Mouse (Mus musculus) myocyte (in vitro differentiated cells): ENCODE results near the gene Bik. TPM values are rescaled to one million over a fixed set of nuclear protein-coding genes. Genes with fewer than 3 reads are reported as not detected.
A peak's percentile ranks its signal among the peaks of the same experiment; 100 is the strongest.

Experiments
- H3K27me3 ChIP-seq: one replicate; pipeline ENCODE4 v1.6.1; 2011; ENCODE audit not compliant: control insufficient read depth, insufficient read depth, insufficient read length
- H3K36me3 ChIP-seq: one replicate; pipeline ENCODE4 v1.6.1; 2011; ENCODE audit not compliant: control insufficient read depth, insufficient read depth
- H3K4me2 ChIP-seq: one replicate; pipeline ENCODE4 v1.6.1; 2011; ENCODE audit warnings: low read depth, control low read depth
- H3K4me3 ChIP-seq: one replicate; pipeline ENCODE4 v1.5.1; 2011; ENCODE audit warnings: mild to moderate bottlenecking, control low read depth, moderate library complexity
- H3K79me2 ChIP-seq: one replicate; pipeline ENCODE4 v1.6.1; 2011; ENCODE audit not compliant: control insufficient read depth, insufficient read depth
- H3ac ChIP-seq: one replicate; pipeline ENCODE4 v1.6.1; 2011; ENCODE audit not compliant: control insufficient read depth, insufficient read length
- CEBPB ChIP-seq: IDR thresholded peaks from 2 replicates; pipeline ENCODE4 v1.6.1; 2011; ENCODE audit warnings: mild to moderate bottlenecking, moderate library complexity; ENCODE audit not compliant: poor library complexity, insufficient read depth, severe bottlenecking
- E2F4 ChIP-seq: IDR thresholded peaks from one replicate; pipeline ENCODE4 v1.6.1; 2011; ENCODE audit warnings: mild to moderate bottlenecking, control low read depth, moderate library complexity; ENCODE audit not compliant: insufficient read depth
- MAX ChIP-seq: IDR thresholded peaks from one replicate; pipeline ENCODE4 v1.6.1; 2011; ENCODE audit warnings: low read depth, mild to moderate bottlenecking, control low read depth
- MYOD1 ChIP-seq, 3 experiments: IDR thresholded peaks; one replicate each; pipeline ENCODE4 v1.6.1; 2011; ENCODE audit warnings: control low read depth in 2 of 3, low read depth in 2 of 3, mild to moderate bottlenecking in 2 of 3, moderate library complexity in 1 of 3; ENCODE audit not compliant: insufficient read length in 2 of 3, control insufficient read depth in 1 of 3
- MYOG ChIP-seq, 3 experiments: IDR thresholded peaks; one replicate each; pipeline ENCODE4 v1.6.1; 2011; ENCODE audit warnings: control low read depth in 2 of 3, low read depth in 2 of 3, mild to moderate bottlenecking in 2 of 3; ENCODE audit not compliant: insufficient read length in 2 of 3, control insufficient read depth in 1 of 3, insufficient read depth in 1 of 3
- POLR2A ChIP-seq: IDR thresholded peaks from one replicate; pipeline ENCODE4 v1.6.1; 2011; ENCODE audit warnings: low read depth, mild to moderate bottlenecking, control low read depth, moderate library complexity; ENCODE audit not compliant: insufficient read length
- POLR2AphosphoS2 ChIP-seq: IDR thresholded peaks from one replicate; pipeline ENCODE4 v1.6.1; 2011; ENCODE audit warnings: low read depth, control low read depth; ENCODE audit not compliant: insufficient read length
- REST ChIP-seq: IDR thresholded peaks from one replicate; pipeline ENCODE4 v1.6.1; 2011; ENCODE audit warnings: mild to moderate bottlenecking, control low read depth, moderate library complexity; ENCODE audit not compliant: insufficient read depth, insufficient read length
- SRF ChIP-seq: IDR thresholded peaks from one replicate; pipeline ENCODE4 v1.6.1; 2011; ENCODE audit warnings: low read depth; ENCODE audit not compliant: control insufficient read depth, insufficient read length
- TCF12 ChIP-seq: IDR thresholded peaks from one replicate; pipeline ENCODE4 v1.6.1; 2011; ENCODE audit warnings: mild to moderate bottlenecking, control low read depth; ENCODE audit not compliant: poor library complexity, insufficient read depth, severe bottlenecking
- TCF3 ChIP-seq: IDR thresholded peaks from one replicate; pipeline ENCODE4 v1.6.1; 2011; ENCODE audit warnings: low read depth, control low read depth; ENCODE audit not compliant: insufficient read length
- USF1 ChIP-seq: IDR thresholded peaks from one replicate; pipeline ENCODE4 v1.6.1; 2011; ENCODE audit warnings: low read depth, mild to moderate bottlenecking, control low read depth, moderate library complexity
- polyA plus RNA-seq: library from polyadenylated mRNA; unstranded; fragments of >200 nt; fragmentation: generic; extraction: Trizol; gene quantifications from one replicate; pipeline ENCODE4 v1.2.1, GENCODE M21; 2012; ENCODE audit warnings: missing spikeins

The Bik gene
- polyA plus RNA-seq, 1 experiment = 1.3 TPM

DNA sequence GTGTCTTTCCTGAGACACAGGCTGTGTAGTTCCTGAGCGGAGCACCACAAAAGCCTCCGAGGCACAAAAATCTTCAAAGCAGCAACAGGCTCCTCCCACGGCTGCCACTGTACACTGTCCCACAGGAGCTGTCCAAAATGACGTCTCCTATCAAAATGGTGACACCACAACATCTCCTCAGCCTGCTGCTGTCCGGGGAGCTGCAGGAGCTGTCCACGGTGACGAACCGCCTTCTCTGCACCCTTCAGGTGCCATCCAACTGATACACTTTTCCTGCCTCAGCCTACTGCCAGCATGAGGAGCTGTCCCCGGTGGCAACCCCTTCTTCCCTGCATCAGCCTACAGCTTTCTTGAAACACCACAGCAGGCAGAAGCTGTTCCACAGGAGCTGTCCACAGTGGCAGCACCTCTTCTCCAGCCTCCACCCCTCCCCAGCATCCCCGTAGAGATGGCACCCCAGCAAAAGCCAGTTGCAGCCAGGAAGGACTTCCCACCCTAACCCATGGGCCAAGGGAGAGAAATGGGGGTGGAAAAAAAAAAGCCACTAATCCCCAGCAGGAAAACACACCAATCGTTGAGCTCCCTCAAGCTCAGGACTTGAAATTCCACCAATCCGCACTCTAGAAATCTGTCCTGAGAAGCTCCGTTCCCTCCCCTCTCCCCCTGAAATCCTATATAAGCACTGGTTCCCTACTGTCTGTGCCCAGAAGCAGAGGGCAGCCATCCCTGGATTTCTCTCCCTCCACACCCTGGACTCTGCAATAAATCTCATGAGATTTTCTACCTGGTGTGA lies 14.0 kb upstream of the Bik start:
- H3ac ChIP-seq = no peak overlapping the region
- no peaks in the 10 kb centered on the region for H3K36me3 ChIP-seq
- no peaks in the 10 kb centered on the region for H3K79me2 ChIP-seq
- no peaks in the 10 kb centered on the region for H3K27me3 ChIP-seq
- H3K4me2 ChIP-seq = no peak overlapping the region
- no peak overlapping the region for H3K4me3 ChIP-seq
- TF ChIP-seq REST (peak; percentile 80), POLR2AphosphoS2 (no peak), POLR2A (no peak), TCF3 (no peak), SRF (no peak), MYOG (IDR thresholded peaks at IDR 0.05; ENCODE audit: control insufficient read depth in 1 of 3, insufficient read depth in 1 of 3, insufficient read length in 2 of 3, low read depth in 2 of 3) (no peak), CEBPB (no peak), E2F4 (no peak)

DNA sequence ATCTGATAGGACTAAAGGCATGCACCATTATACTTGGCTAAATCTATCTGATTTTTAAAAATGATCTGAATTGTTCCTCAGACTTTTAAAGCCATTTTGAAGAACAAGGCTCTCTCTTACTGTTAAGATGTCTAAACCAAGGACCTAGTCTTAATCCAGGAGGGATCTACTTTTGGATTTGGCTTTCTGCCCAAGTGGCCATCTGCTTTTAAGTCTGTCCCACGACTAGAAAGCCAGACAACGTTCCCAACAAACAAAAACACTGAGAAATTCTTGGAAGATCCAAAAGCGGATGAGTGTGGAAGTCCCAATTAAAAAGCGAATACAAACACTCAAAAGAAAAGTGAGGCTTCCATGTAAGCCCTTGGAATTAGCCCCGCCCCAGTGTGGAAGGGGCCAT lies 11.6 kb upstream of the Bik start:
- TF ChIP-seq USF1 (no peak), SRF (no peak), TCF12 (no peak), POLR2AphosphoS2 (no peak), POLR2A (no peak), REST (no peak)
- no peak overlapping the region for H3K4me2 ChIP-seq

GRCm38 (mm10) chr15:83518215-83519048 lies 8.2 kb upstream of the Bik start:
- Histone ChIP-seq H3K4me3 (no peak overlapping the region), H3ac (no peak overlapping the region), H3K79me2 (no peaks in the 10 kb centered on the region), H3K4me2 (no peak overlapping the region), H3K27me3 (no peaks in the 10 kb centered on the region), H3K36me3 (no peaks in the 10 kb centered on the region)
- TF ChIP-seq TCF12 (no peak), MAX (no peak), REST (no peak)

More for the DNA sequence above, 11.6 kb upstream of the Bik start:
- Histone ChIP-seq H3ac (no peak overlapping the region), H3K36me3 (no peaks in the 10 kb centered on the region), H3K79me2 (no peaks in the 10 kb centered on the region), H3K4me3 (no peak overlapping the region), H3K27me3 (no peaks in the 10 kb centered on the region)

DNA sequence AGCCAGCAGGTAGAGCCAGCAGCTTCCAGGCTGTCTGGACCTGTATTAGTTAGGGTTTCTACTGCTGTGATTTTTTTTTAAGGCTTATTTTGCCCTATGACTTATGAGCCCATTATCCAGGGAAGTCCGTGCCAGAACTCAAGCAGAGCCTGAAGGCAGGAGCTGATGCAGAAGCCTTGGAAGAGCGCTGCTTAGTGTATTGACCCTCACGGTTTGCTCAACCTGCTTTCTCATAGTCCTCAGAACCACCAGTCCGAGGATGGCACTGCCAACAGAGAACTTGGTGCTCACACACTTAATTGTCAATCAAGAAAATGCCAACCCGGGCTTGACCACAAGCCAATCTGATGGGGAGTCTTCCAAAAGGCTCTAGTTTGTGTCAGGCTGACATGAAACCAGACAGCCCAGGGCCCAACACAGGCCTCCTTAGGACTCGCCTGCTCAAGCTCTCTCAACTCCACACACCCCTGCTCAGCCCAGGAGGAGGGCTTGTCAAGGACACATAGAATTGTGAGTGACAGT lies 5.7 kb upstream of the Bik start:
- Histone ChIP-seq H3K36me3 (no peaks in the 10 kb centered on the region), H3K27me3 (no peaks in the 10 kb centered on the region), H3K79me2 (no peaks in the 10 kb centered on the region), H3ac (no peak overlapping the region), H3K4me2 (no peak overlapping the region), H3K4me3 (no peak overlapping the region)
- TF ChIP-seq E2F4 (no peak), SRF (no peak), MYOG (IDR thresholded peaks at IDR 0.05; ENCODE audit: control insufficient read depth in 1 of 3, insufficient read depth in 1 of 3, insufficient read length in 2 of 3, low read depth in 2 of 3) (no peak), MAX (no peak), CEBPB (no peak), USF1 (no peak)

- Histone ChIP-seq H3K4me3 (no peak overlapping the region), H3K27me3 (peaks cover 19% of the 10 kb centered on the region), H3K36me3 (no peaks in the 10 kb centered on the region), H3ac (no peak overlapping the region), H3K4me2 (no peak overlapping the region), H3K79me2 (no peaks in the 10 kb centered on the region)
- TF ChIP-seq POLR2A = no peak
- TF ChIP-seq MAX = no peak
- TF ChIP-seq TCF3 = no peak
- no peak for TF ChIP-seq USF1
- TF ChIP-seq MYOG (IDR thresholded peaks at IDR 0.05; ENCODE audit: control insufficient read depth in 1 of 3, insufficient read depth in 1 of 3, insufficient read length in 2 of 3, low read depth in 2 of 3) = no peak
- no peak for TF ChIP-seq SRF
- no peak for TF ChIP-seq CEBPB
- no peak for TF ChIP-seq TCF12
- TF ChIP-seq MYOD1 (IDR thresholded peaks at IDR 0.05; ENCODE audit: control insufficient read depth in 1 of 3, insufficient read length in 2 of 3, low read depth in 2 of 3) = no peak
- no peak for TF ChIP-seq POLR2AphosphoS2
- no peak for TF ChIP-seq REST
- no peak for TF ChIP-seq E2F4
Observed at GRCm38 (mm10) chr15:83523196-83523595, 3.5 kb upstream of the Bik start.
